ENCODE assay signal across 14 mouse cellular contexts in genomic region chr1:180398446-180398845, GRCm38 (mm10).
"Had no signal": no experiment of that assay in that cellular context is flagged by ENCODE, and none has a peak within 500 bp of the region (broad histone marks: within the 10 kb centered on the region; RNA-seq: fewer than 3 reads in every experiment).

No protein-coding gene starts in this region.

- H3K4me3 ChIP-seq: limb, embryonic 15.5 days; liver, embryonic 12.5 days; midbrain, embryonic 10.5 days; myocyte; neural tube, embryonic 12.5 days had no signal

- H3K36me3 ChIP-seq: liver, embryonic 12.5 days; midbrain, embryonic 10.5 days; neural tube, embryonic 12.5 days had no signal

- ATAC-seq: liver, embryonic 12.5 days had no signal

- H3K9ac ChIP-seq: limb, embryonic 15.5 days; liver, embryonic 12.5 days; lung, embryonic 14.5 days; neural tube, embryonic 12.5 days had no signal

- H3K27ac ChIP-seq: limb, embryonic 15.5 days; liver, embryonic 12.5 days; midbrain, embryonic 10.5 days; neural tube, embryonic 12.5 days; stomach, postnatal 0 days had no signal

- H3K4me1 ChIP-seq: neural tube, embryonic 12.5 days had no signal

- H3K27me3 ChIP-seq: limb, embryonic 15.5 days; liver, embryonic 12.5 days; neural tube, embryonic 12.5 days had no signal

- DNase-seq: kidney, postnatal 25 days; layer of hippocampus, adult 9-11 months; layer of hippocampus, postnatal 36 days; lung, embryonic 14.5 days; lung, postnatal 10 days; lung, postnatal 4 days; midbrain, embryonic 14.5 days; thymus, postnatal 4 days had no signal
